Mouse (Mus musculus) CH12.LX (cell line): Measurements from ENCODE around the gene Hist1h2bm.
A peak's percentile ranks its signal among the peaks of the same experiment; 100 is the strongest.

ENCODE experiments used
- CTCF ChIP-seq, 2 experiments: IDR thresholded peaks in 1 of 2; conservative IDR thresholded peaks in 1 of 2; 2 replicates each; pipeline ENCODE4 v1.5.1; 2011 to 2012; ENCODE audit warnings: low read depth in 2 of 2, low read length in 2 of 2, improper control_type of control experiment in 1 of 2, inconsistent platforms in 1 of 2, mild to moderate bottlenecking in 1 of 2, moderate library complexity in 1 of 2
- EP300 ChIP-seq: IDR thresholded peaks from 2 replicates; pipeline ENCODE4 v1.6.1; 2011; ENCODE audit warnings: low read length, improper control_type of control experiment
- HCFC1 ChIP-seq: IDR thresholded peaks from 2 replicates; pipeline ENCODE4 v1.6.1; 2012; ENCODE audit warnings: low read depth, mild to moderate bottlenecking, inconsistent platforms, low read length, improper control_type of control experiment
- MAFK ChIP-seq: IDR thresholded peaks from 2 replicates; pipeline ENCODE4 v1.6.1; 2011; ENCODE audit warnings: low read length, improper control_type of control experiment; ENCODE audit not compliant: insufficient replicate concordance
- MAX ChIP-seq: IDR thresholded peaks from 2 replicates; pipeline ENCODE4 v1.6.1; 2011; ENCODE audit warnings: low read length, improper control_type of control experiment
- MXI1 ChIP-seq: IDR thresholded peaks from 2 replicates; pipeline ENCODE4 v1.6.1; 2011; ENCODE audit warnings: mild to moderate bottlenecking, low read depth, low read length, improper control_type of control experiment
- POLR2A ChIP-seq: IDR thresholded peaks from 2 replicates; pipeline ENCODE4 v1.6.1; 2011; ENCODE audit warnings: low read depth, mild to moderate bottlenecking, improper control_type of control experiment, low read length
- POLR2AphosphoS2 ChIP-seq: IDR thresholded peaks from 2 replicates; pipeline ENCODE4 v1.6.1; 2011; ENCODE audit warnings: low read depth, low read length, improper control_type of control experiment
- RAD21 ChIP-seq: IDR thresholded peaks from 2 replicates; pipeline ENCODE4 v1.6.1; 2011; ENCODE audit warnings: low read depth, mild to moderate bottlenecking, low read length, improper control_type of control experiment, moderate library complexity
- ZMIZ1 ChIP-seq: IDR thresholded peaks from 2 replicates; pipeline ENCODE4 v1.6.1; 2012; ENCODE audit warnings: low read depth, mild to moderate bottlenecking, inconsistent platforms, low read length, improper control_type of control experiment
- ZNF384 ChIP-seq: IDR thresholded peaks from 2 replicates; pipeline ENCODE4 v1.6.1; 2012; ENCODE audit warnings: low read depth, low read length, improper control_type of control experiment, inconsistent platforms

DNA sequence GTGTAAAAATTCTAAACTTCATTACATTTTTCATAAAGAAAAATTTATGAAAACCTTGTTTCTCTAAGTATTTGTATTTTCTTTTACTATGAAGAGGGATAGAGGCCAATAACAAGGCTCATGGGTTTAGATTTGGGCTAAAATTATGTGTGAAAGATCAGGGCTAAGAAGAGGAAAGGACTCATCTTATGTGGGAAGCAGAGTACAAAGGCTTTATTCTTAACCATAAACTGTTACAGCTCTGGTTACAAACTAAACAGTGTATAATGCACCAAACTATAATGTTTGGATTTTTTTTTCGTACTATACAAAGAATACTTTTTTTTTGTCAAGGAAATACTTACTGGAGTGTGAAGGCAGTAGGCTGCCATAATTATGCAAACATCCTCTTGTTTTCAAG, 33.9 kb downstream of the Hist1h2bm start:
- TF ChIP-seq POLR2A (no peak), MXI1 (no peak), RAD21 (no peak), POLR2AphosphoS2 (no peak), ZNF384 (peak; percentile 12; the same call in 1 of the 2 replicates), EP300 (no peak), MAX (no peak), CTCF (conservative IDR thresholded peaks at IDR 0.05 in 1 of 2, IDR thresholded peaks at IDR 0.05 in 1 of 2; ENCODE audit: low read depth in 2 of 2, low read length in 2 of 2) (no peak), MAFK (no peak), HCFC1 (no peak), ZMIZ1 (0 out of 2 replicates have a peak, but pooled peaks have one; percentile 31)
